ENCODE assay signal across 17 mouse cellular contexts in the genomic region with DNA sequence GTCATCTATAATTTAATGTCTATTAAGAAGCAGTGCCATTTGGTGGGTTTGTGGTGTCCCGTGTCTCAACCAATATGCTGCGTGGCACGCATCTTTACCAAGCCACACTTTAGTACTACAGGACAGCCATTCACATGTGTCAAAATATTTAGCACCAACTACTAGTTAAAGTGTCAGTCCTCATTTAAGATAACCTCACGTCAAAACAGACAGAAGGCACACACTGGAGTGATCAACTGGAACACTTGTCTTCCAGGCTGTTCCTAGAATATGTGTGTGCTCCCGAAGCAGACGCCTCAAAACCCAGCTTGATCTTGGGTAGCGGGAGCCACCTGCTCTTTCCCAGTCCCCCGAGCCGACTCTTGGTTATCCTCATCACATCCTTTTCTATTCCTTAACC.
"Had no signal": no experiment of that assay in that cellular context is flagged by ENCODE, and none has a peak within 500 bp of the region (broad histone marks: within the 10 kb centered on the region; RNA-seq: fewer than 3 reads in every experiment).

No protein-coding gene starts in this region.

- H3K4me3 ChIP-seq: lung, embryonic 15.5 days; megakaryocyte, embryonic 14.5 days; midbrain, embryonic 13.5 days; midbrain, embryonic 15.5 days; neural tube, embryonic 12.5 days; stomach, embryonic 15.5 days had no signal

- H3K4me2 ChIP-seq: lung, embryonic 15.5 days; midbrain, embryonic 11.5 days; midbrain, embryonic 13.5 days; midbrain, embryonic 15.5 days; neural tube, embryonic 12.5 days; stomach, embryonic 15.5 days had no signal

- H3K27ac ChIP-seq: lung, embryonic 15.5 days; macrophage; midbrain, embryonic 13.5 days; midbrain, embryonic 15.5 days; neural tube, embryonic 12.5 days; stomach, embryonic 15.5 days; stomach, postnatal 0 days had no signal

- H3K36me3 ChIP-seq: lung, embryonic 15.5 days; stomach, embryonic 15.5 days had no signal

- H3K9me3 ChIP-seq: lung, embryonic 15.5 days; midbrain, embryonic 13.5 days; midbrain, embryonic 15.5 days; neural tube, embryonic 12.5 days; stomach, embryonic 15.5 days had no signal

- ATAC-seq: lung, postnatal 0 days; midbrain, embryonic 13.5 days; midbrain, embryonic 15.5 days had no signal

- H3K9ac ChIP-seq: lung, embryonic 15.5 days; midbrain, embryonic 13.5 days; midbrain, embryonic 15.5 days; neural tube, embryonic 12.5 days; stomach, embryonic 15.5 days had no signal

- H3K27me3 ChIP-seq: lung, embryonic 15.5 days; megakaryocyte, embryonic 14.5 days; midbrain, embryonic 13.5 days; midbrain, embryonic 15.5 days; neural tube, embryonic 12.5 days; stomach, embryonic 15.5 days had no signal

- H3K4me1 ChIP-seq: lung, embryonic 15.5 days; megakaryocyte, embryonic 14.5 days; midbrain, embryonic 13.5 days; midbrain, embryonic 15.5 days; neural tube, embryonic 12.5 days; stomach, embryonic 15.5 days had no signal

- DNase-seq: lung, adult 2 months; lung, postnatal 14 days; lung, postnatal 36 days; right cerebral cortex, postnatal 14 days; thymus, adult 2 months; thymus, postnatal 25 days; thymus, postnatal 4 days had no signal
